Mouse (Mus musculus): ENCODE measurements around the gene Wdr72. TPM values are rescaled to one million over a fixed set of nuclear protein-coding genes. Genes with fewer than 3 reads are reported as not detected.

Gene Wdr72
- polyA plus RNA-seq, 1 experiment from 2014 or later: 0.70 TPM

DNA sequence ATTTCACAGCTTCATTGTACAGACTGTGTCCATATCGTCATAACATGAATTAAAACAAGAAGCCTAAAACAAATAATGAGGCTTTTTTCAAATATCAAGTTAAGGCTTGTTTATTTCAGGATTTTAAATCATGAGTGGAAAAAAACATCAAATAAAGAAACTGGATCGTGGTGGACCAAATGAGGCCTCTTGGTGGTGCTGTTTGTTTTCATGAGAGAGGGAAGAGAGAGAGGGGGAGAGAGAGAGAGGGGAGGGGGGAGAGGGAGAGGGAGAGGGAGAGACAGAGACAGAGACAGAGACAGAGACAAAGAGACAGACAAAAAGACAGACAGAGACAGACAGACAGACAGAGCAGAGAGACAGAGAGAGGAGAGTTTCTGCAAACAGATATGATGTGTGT, 32.5 kb downstream of the Wdr72 start:
- Histone ChIP-seq H3K4me3 (no peak overlapping the region), H3K36me3 (no peaks in the 10 kb centered on the region), H3K9me3 (replicated peaks) (no peaks in the 10 kb centered on the region), H3K27ac (replicated peaks) (no peak overlapping the region), H3K4me1 (peaks cover 7% of the 10 kb centered on the region; the same call in 1 of the 2 replicates), H3K27me3 (ENCODE audit: low read depth, poor library complexity, severe bottlenecking) (no peaks in the 10 kb centered on the region)
- no peak for DNase-seq (ENCODE audit: low spot score)
- WGBS: 56% methylated on average over 2 of the region's 2 CpGs

DNA sequence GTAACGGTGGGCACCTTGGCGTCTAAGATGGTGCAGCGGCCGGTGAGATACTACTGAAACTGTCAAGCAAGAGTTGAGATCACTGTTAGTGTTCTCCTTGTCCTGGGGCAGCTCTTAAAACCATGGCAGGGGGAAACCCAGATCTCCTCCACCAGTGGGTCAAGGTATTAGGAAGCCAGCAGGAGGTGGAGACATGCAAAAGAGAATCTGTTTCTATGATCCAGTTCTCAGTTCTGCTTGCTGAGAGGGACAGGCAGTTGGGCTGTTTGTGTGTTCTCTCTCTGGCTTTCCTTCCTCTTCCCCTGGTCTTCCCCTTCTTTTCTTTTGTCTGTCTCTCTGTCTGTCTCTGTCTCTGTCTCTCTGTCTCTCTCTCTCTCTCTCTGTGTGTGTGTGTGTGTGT, 35.0 kb downstream of the Wdr72 start:
- WGBS: 95% methylated on average over 4 of the region's 4 CpGs
- no peak for DNase-seq (ENCODE audit: low spot score)

DNA sequence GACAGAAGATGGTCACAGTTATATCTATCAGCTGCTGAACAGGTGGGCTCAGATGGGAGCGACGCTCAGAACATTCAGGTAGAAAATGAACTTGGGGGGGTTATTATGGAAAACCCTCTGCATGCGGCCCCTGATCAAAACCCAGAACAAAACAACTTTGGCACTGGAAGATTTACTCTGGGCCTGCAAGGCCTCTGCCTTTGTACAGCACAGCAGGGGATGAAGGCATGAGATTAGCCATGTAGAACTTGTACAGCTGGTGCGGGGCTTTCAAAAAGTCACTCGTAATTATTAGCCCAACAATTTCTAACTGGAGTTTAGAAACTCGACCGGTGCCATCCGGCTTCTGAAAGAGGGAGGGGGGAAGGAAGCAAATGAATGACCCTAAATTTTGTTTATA, 38.1 kb downstream of the Wdr72 start:
- no peak overlapping the region for H3K4me3 ChIP-seq
- no peak overlapping the region; the same call in 1 of the 2 replicates for H3K27ac ChIP-seq (replicated peaks)
- peaks cover 21% of the 10 kb centered on the region for H3K4me1 ChIP-seq
- DNase-seq (ENCODE audit: low spot score): peak; percentile 56
- no peaks in the 10 kb centered on the region for H3K27me3 ChIP-seq (ENCODE audit: low read depth, poor library complexity, severe bottlenecking)
- H3K36me3 ChIP-seq: no peaks in the 10 kb centered on the region
- WGBS: 33% methylated on average over 8 of the region's 8 CpGs
- H3K9me3 ChIP-seq (replicated peaks): no peaks in the 10 kb centered on the region

More for the DNA sequence above, 35.0 kb downstream of the Wdr72 start:
- no peaks in the 10 kb centered on the region for H3K27me3 ChIP-seq (ENCODE audit: low read depth, poor library complexity, severe bottlenecking)
- H3K27ac ChIP-seq (replicated peaks): no peak overlapping the region
- no peaks in the 10 kb centered on the region for H3K9me3 ChIP-seq (replicated peaks)
- no peak overlapping the region for H3K4me3 ChIP-seq
- peaks cover 26% of the 10 kb centered on the region for H3K4me1 ChIP-seq
- no peaks in the 10 kb centered on the region for H3K36me3 ChIP-seq

DNA sequence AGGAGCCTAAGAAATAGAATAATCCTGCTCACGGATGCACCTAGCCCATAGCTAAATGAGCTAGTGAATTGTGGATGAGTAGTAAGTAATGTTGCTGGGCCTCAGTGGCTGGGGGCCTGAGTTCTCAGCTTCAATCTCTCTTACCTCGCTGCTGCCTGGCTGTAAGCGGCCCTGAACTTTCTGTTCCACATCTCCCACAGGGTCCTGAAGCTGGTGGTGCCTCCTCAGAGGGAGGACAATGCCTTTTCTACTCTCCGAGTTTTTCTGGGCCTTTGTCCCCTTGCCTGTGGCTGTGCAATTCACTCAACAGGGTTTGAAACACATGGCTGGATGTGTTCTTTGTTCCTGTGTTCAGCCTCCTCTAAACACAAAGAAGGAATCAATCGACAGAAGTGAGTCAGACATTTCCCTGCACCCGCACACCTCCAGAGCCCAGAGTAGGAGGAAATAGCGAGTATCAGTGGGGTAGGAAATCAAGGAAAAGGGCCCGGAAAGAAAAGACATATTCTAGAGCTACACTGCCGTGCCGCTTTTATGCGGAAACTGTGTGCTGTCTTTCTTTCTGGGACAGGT, 50.3 kb downstream of the Wdr72 start:
- peaks cover 29% of the 10 kb centered on the region for H3K4me1 ChIP-seq
- no peaks in the 10 kb centered on the region for H3K9me3 ChIP-seq (replicated peaks)
- H3K27me3 ChIP-seq (ENCODE audit: low read depth, poor library complexity, severe bottlenecking): no peaks in the 10 kb centered on the region
- H3K4me3 ChIP-seq: no peak overlapping the region
- peak; percentile 25 for DNase-seq (ENCODE audit: low spot score)
- 61% methylated on average over 11 of the region's 11 CpGs for WGBS
- H3K36me3 ChIP-seq: no peaks in the 10 kb centered on the region
- peak overlapping the region; percentile 79 for H3K27ac ChIP-seq (replicated peaks)

DNA sequence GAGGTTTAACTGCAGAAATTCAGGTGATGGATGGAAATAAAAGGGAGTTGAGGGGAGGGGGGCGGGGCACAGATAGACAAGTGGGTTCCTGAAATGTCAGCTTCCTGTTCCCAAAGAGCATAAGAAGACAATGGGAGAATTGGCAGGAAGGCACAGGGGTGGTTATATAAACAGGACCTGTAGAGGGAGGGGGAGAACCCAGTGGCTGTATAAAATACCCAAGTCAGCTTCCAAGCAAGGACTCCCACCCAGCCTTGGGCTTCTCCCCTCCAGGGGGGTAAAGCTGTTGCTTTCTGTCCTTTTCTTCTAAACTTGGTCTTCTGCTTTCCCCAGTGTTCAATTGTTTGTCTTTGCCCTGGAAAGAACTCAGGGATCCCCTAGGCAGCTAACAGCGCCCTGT, 55.5 kb downstream of the Wdr72 start:
- WGBS: 97% methylated on average over 2 of the region's 2 CpGs
- H3K4me3 ChIP-seq: no peak overlapping the region
- no peaks in the 10 kb centered on the region for H3K27me3 ChIP-seq (ENCODE audit: low read depth, poor library complexity, severe bottlenecking)
- peaks cover 32% of the 10 kb centered on the region for H3K4me1 ChIP-seq
- no peaks in the 10 kb centered on the region for H3K36me3 ChIP-seq
- H3K9me3 ChIP-seq (replicated peaks): no peaks in the 10 kb centered on the region
- no peak overlapping the region for H3K27ac ChIP-seq (replicated peaks)
- DNase-seq (ENCODE audit: low spot score): no peak

DNA sequence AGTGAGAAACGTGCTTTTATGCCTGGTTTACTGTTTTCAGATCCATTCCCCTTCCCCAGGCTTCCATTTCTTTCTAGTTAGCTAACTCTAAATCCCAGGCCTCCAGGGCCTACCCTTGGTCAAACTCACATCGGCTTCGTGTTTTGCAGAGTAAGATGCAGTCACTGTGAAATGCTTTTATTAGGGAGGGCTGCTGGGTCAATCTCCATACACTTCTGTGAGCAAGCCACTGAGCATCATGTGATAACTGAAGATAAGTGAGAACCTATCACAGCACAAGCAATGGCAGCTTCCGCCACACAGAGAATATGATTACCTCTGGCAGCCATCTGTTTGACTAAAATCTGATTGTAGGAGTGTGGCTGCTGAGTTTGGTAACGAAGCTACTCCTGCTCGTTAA, 59.7 kb downstream of the Wdr72 start:
- Histone ChIP-seq H3K4me3 (no peak overlapping the region), H3K27me3 (ENCODE audit: low read depth, poor library complexity, severe bottlenecking) (no peaks in the 10 kb centered on the region), H3K36me3 (no peaks in the 10 kb centered on the region), H3K9me3 (replicated peaks) (no peaks in the 10 kb centered on the region), H3K27ac (replicated peaks) (no peak overlapping the region), H3K4me1 (peaks cover 9% of the 10 kb centered on the region)
- 80% methylated on average over 6 of the region's 6 CpGs for WGBS
- DNase-seq (ENCODE audit: low spot score): no peak

DNA sequence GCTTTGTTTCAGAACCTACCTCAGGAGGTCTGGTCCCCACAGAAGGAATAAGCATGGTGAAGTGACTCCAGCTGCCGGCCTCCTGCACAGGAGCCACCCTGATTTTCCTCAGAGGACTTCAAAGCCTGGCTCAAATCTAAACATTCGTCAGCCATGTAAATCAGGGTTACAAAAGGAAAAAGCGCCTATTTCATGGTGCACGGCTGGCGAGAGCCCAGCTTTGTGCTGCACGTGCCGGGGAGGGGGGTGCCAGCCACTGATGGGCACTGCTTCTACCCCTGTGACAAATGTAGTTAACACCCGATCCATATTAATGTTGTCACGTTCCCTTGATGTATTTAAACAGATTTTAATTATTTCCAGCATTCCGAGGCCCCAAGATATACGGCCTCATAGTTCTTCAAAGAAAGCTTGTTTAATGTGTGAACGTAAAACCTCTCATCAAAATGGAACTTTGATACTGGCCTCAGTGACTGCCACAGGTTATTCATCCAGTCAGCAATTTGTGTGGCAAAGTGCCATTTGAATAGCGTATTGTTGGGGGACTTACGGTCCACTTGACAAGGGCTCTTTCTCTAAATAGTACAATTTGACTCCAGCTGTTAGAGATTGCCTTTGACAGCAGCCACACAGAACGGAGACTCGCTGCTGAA, 76.7 kb downstream of the Wdr72 start:
- Histone ChIP-seq H3K4me3 (peak overlapping the region; percentile 33), H3K9me3 (replicated peaks) (no peaks in the 10 kb centered on the region)
- WGBS: 17% methylated on average over 16 of the region's 16 CpGs

DNA sequence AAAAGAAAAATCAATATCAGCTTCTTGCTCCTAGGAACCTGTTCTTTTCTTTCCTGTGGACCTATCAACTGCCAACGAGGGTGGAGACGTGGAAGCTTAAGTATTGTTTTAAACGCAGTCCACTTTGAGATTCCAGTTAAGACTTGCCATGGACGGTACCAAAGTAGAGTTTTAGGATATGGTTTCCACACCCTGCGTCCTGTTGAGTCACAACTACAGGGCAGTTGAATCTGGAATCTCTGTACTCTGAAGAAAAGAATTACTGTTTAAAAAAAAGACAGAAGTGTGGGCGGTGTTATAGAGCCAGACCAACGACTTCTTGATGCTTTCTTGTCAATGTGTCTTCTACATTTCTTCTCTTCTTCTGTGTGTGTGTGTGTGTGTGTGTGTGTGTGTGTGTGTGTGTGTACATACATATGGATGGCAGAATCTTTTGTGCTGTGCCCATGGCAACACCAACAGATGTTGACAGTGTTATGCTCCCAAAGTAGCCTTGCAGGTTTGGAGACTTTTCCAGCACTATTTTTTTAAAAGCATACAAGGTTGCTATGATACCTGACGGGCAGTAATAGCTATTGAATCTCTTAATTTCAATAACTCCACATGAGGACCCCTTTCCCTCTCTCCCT, 77.4 kb downstream of the Wdr72 start:
- 0 out of 2 replicates have a peak overlapping the region, but pooled peaks have one; percentile 33 for H3K4me3 ChIP-seq
- H3K27me3 ChIP-seq (ENCODE audit: low read depth, poor library complexity, severe bottlenecking): peaks cover 87% of the 10 kb centered on the region
- 45% methylated on average over 8 of the region's 8 CpGs for WGBS

More for the DNA sequence above, 76.7 kb downstream of the Wdr72 start:
- peaks cover 42% of the 10 kb centered on the region for H3K4me1 ChIP-seq
- peak overlapping the region; percentile 65 for H3K27ac ChIP-seq (replicated peaks)
- DNase-seq (ENCODE audit: low spot score): peak; percentile 69
- H3K36me3 ChIP-seq: no peaks in the 10 kb centered on the region
- H3K27me3 ChIP-seq (ENCODE audit: low read depth, poor library complexity, severe bottlenecking): peaks cover 87% of the 10 kb centered on the region

DNA sequence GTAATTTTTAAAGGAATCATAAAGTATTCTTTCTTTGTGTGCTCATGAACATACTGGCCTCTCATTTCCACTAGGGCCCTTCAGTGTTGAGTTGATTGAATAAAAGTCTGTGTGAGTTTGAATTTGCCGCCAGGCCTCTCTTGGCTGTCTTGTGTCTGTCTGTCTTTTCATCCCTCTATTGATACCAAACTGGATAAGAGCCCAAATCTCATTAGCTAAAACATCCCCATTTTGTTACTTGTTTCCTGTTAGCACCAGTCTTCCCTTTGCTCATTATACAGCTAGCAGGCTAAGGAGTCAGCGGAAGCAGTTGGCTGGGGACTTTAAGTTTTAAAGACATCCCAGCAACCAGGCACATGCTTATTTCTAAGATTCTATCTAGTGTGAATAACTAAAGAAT, 84.7 kb downstream of the Wdr72 start:
- no peak overlapping the region for H3K4me3 ChIP-seq
- H3K36me3 ChIP-seq: no peaks in the 10 kb centered on the region
- WGBS: 65% methylated on average over 2 of the region's 2 CpGs
- H3K9me3 ChIP-seq (replicated peaks): no peaks in the 10 kb centered on the region
- H3K27me3 ChIP-seq (ENCODE audit: low read depth, poor library complexity, severe bottlenecking): peaks cover 36% of the 10 kb centered on the region
- no peak overlapping the region for H3K27ac ChIP-seq (replicated peaks)
- DNase-seq (ENCODE audit: low spot score): no peak
- peaks cover 3% of the 10 kb centered on the region for H3K4me1 ChIP-seq

More for the DNA sequence above, 77.4 kb downstream of the Wdr72 start:
- peak overlapping the region; percentile 9; the same call in 1 of the 2 replicates for H3K27ac ChIP-seq (replicated peaks)
- DNase-seq (ENCODE audit: low spot score): peak; percentile 26
- no peaks in the 10 kb centered on the region for H3K9me3 ChIP-seq (replicated peaks)
- peaks cover 42% of the 10 kb centered on the region for H3K4me1 ChIP-seq
- no peaks in the 10 kb centered on the region for H3K36me3 ChIP-seq

DNA sequence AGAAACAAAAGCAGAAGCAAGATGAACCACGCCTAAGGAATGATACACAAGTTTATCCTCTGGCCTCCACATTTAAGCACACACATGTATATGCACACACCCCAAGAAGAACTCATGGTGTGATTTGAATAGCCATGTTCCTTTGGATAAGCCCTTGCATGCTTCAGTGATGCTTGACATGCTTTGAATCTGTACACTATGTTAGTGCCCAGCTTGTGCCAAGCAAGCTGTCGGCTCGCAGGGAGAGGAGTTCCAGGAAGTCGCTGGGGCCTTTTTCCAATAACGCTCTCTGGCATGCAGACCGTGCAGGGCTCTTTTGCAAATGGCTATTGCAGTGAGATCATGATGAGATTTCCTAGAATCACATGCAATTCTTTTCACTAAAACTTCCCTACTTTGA, 118.1 kb downstream of the Wdr72 start:
- no peaks in the 10 kb centered on the region for H3K36me3 ChIP-seq
- H3K27me3 ChIP-seq (ENCODE audit: low read depth, poor library complexity, severe bottlenecking): no peaks in the 10 kb centered on the region
- H3K27ac ChIP-seq (replicated peaks): no peak overlapping the region
- H3K4me1 ChIP-seq: no peaks in the 10 kb centered on the region
- no peak overlapping the region for H3K4me3 ChIP-seq
- 87% methylated on average over 6 of the region's 6 CpGs for WGBS
- H3K9me3 ChIP-seq (replicated peaks): no peaks in the 10 kb centered on the region
- DNase-seq (ENCODE audit: low spot score): no peak

DNA sequence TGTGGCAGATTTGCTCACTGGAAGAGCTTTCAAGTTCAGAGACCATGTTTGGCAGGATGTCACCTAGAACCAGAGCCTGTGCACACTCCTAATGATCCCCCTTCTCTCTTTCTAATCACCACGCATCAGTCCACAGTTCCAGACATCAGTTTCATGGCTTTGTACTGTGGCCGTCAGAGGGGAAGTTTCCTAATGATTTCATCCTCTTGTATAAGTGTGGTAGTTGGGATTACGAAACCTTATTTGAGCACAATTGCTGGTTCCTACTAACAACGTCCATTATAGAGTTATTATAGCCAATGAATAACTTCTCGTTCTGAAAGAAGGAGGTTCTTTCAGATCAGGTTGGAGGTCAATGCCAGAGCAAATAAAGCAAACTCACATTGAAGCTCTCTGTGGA, 131.1 kb downstream of the Wdr72 start:
- no peak overlapping the region for H3K27ac ChIP-seq (replicated peaks)
- 85% methylated on average over 5 of the region's 5 CpGs for WGBS
- H3K27me3 ChIP-seq (ENCODE audit: low read depth, poor library complexity, severe bottlenecking): no peaks in the 10 kb centered on the region
- H3K4me1 ChIP-seq: no peaks in the 10 kb centered on the region
- DNase-seq (ENCODE audit: low spot score): no peak
- H3K4me3 ChIP-seq: no peak overlapping the region
- no peaks in the 10 kb centered on the region for H3K9me3 ChIP-seq (replicated peaks)
- H3K36me3 ChIP-seq: no peaks in the 10 kb centered on the region

DNA sequence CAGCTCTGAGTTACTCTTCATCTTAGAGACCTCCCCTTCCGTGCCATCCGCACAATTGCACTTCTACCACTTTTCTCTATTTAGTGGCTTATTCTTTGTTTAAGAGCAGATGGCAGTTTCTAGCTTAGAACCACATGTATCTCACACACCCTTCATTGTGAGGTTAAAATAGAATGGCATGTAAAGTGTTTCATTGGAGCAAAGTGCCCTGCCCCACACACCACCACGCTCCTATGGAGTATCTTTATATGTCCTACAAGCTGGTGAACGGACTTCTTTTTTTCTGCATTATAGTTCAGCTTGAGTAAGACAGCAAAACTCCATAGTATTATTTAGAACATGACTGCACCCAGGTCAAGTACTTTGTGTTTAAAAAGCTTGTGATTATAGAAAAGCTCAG, 137.9 kb downstream of the Wdr72 start:
- no peak for DNase-seq (ENCODE audit: low spot score)
- Histone ChIP-seq H3K27me3 (ENCODE audit: low read depth, poor library complexity, severe bottlenecking) (no peaks in the 10 kb centered on the region), H3K9me3 (replicated peaks) (no peaks in the 10 kb centered on the region), H3K36me3 (no peaks in the 10 kb centered on the region), H3K27ac (replicated peaks) (peak overlapping the region; percentile 33; the same call in 1 of the 2 replicates), H3K4me1 (peaks cover 38% of the 10 kb centered on the region), H3K4me3 (no peak overlapping the region)
- 85% methylated on average over 4 of the region's 4 CpGs for WGBS

DNA sequence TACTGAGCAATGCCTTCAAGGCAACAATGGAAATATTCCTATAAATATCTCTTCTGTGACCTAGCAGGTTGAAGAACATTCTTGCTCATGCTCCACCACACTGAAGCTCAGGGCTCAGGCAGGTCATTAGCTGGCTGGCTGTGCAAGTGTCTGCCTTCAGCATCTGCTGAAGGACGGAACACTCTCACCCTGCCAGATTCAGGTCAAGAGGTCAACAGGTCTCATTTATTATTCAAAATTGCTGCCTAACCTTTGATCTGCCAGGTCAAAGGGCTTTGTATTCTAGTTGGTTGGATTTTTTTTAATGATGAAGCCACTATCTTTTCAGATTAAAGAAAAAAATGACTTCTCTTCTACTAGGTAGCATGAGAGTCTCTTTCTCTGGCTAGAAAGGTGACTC, 139.3 kb downstream of the Wdr72 start:
- H3K27me3 ChIP-seq (ENCODE audit: low read depth, poor library complexity, severe bottlenecking): no peaks in the 10 kb centered on the region
- no peak overlapping the region for H3K27ac ChIP-seq (replicated peaks)
- no peak overlapping the region for H3K4me3 ChIP-seq
- no peak for DNase-seq (ENCODE audit: low spot score)
- peaks cover 38% of the 10 kb centered on the region for H3K4me1 ChIP-seq
- WGBS: 10% methylated on average over 1 of the region's 1 CpGs
- H3K36me3 ChIP-seq: no peaks in the 10 kb centered on the region
- no peaks in the 10 kb centered on the region for H3K9me3 ChIP-seq (replicated peaks)
